Mouse (Mus musculus) thymus, postnatal 0 days (tissue): ENCODE data around the gene Vps37c. TPM values are rescaled to one million over a fixed set of nuclear protein-coding genes. Genes with fewer than 3 reads are reported as not detected.
A peak's percentile ranks its signal among the peaks of the same experiment; 100 is the strongest.

ENCODE experiments used
- DNase-seq: peaks from one replicate; pipeline ENCODE4 v3.0.0-alpha.2; 2015; ENCODE audit warnings: low spot score
- polyA plus RNA-seq: library from polyadenylated mRNA; unstranded; fragments of >200 nt; fragmentation: Nextera tagmentation; extraction: Ambion mirVana; gene quantifications from 2 replicates; pipeline ENCODE4 v1.2.1, GENCODE M21; 2015

Vps37c gene
- polyA plus RNA-seq, 1 experiment from 2014 or later, result 14.6 TPM

GRCm38 (mm10) chr19:10689470-10690166 is 1.1 kb downstream of the Vps37c start:
- DNase-seq, result no peak

- no peak for DNase-seq
These were observed 1.8 kb downstream of the Vps37c start for GRCm38 (mm10) chr19:10690336-10690735.

GRCm38 (mm10) chr19:10691121-10691520 is 2.6 kb downstream of the Vps37c start:
- no peak for DNase-seq

GRCm38 (mm10) chr19:10691660-10692059 is 3.1 kb downstream of the Vps37c start:
- DNase-seq, result no peak

- no peak for DNase-seq
These were observed 3.8 kb downstream of the Vps37c start for GRCm38 (mm10) chr19:10692361-10692760.

GRCm38 (mm10) chr19:10693926-10694682 is 5.6 kb downstream of the Vps37c start:
- DNase-seq, result no peak

- peak; percentile 27 for DNase-seq
These were observed 7.3 kb downstream of the Vps37c start for GRCm38 (mm10) chr19:10695801-10696200.

- peak; percentile 47 for DNase-seq
These were observed 9.8 kb downstream of the Vps37c start for GRCm38 (mm10) chr19:10698131-10698991.

- DNase-seq, result no peak
These were observed 11.3 kb downstream of the Vps37c start for GRCm38 (mm10) chr19:10699851-10700250.

- DNase-seq, result no peak
These were observed 12.6 kb downstream of the Vps37c start for GRCm38 (mm10) chr19:10701013-10701726.

- DNase-seq, result no peak
These were observed 13.6 kb downstream of the Vps37c start for GRCm38 (mm10) chr19:10702125-10702524.

GRCm38 (mm10) chr19:10703470-10703869 is 14.9 kb downstream of the Vps37c start:
- no peak for DNase-seq

GRCm38 (mm10) chr19:10707087-10707875 is 18.7 kb downstream of the Vps37c start:
- no peak for DNase-seq

- no peak for DNase-seq
These were observed 19.3 kb downstream of the Vps37c start for GRCm38 (mm10) chr19:10707881-10708280.

GRCm38 (mm10) chr19:10708900-10709299 is 20.4 kb downstream of the Vps37c start:
- DNase-seq, result no peak

- DNase-seq, result peak; percentile 81
These were observed 21.0 kb downstream of the Vps37c start for GRCm38 (mm10) chr19:10709360-10710087.

- peak; percentile 75 for DNase-seq
These were observed 21.6 kb downstream of the Vps37c start for GRCm38 (mm10) chr19:10710088-10710511.

GRCm38 (mm10) chr19:10710751-10711150 is 22.2 kb downstream of the Vps37c start:
- no peak for DNase-seq

GRCm38 (mm10) chr19:10712194-10712593 is 23.7 kb downstream of the Vps37c start:
- no peak for DNase-seq

GRCm38 (mm10) chr19:10712646-10713045 is 24.1 kb downstream of the Vps37c start:
- no peak for DNase-seq
